In the genomic region with DNA sequence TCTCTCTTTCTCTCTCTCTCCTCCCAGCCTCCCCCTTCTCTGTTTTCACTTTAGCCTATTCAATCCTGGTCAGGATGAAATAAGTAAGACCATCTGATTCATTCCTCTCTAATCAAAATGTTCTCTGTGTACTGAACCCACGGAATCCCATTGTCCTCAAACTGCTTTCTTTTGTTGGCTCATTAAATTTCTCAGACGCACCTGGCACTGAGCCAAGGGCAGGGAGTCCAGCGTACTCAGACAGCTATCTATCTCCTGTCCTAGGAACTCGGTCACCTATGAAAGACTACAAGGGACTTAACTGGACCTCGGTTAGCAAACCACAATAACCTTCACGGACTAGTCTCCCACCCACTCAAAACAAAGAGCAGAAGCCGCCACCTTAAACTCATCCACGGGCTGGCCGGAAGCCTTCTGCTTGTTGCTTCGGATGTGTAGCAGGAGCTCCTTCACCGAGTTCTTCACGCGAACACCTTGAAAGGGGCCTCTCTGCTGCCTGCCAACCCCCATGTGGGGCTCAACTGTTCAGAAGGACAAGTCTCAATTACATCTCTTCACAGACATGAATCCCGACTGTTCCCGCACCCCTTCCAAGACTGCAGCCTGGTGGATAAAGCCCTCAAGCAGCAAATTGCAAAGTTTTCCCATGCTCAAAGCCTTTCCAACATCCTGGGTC, we compare ENCODE assay signal across 8 mouse cellular contexts. TPM values are rescaled to one million over a fixed set of nuclear protein-coding genes. Genes with fewer than 3 reads are reported as not detected.
DNase-seq lines count a peak whose midpoint lies in the region; ATAC-seq and TF ChIP-seq lines count a peak whose summit lies in the region.

No protein-coding gene starts in this region.

- peak overlapping the region; percentile 30 for H3K4me3 ChIP-seq in cortical plate, adult 2 months (ENCODE audit: insufficient read depth, low read length)
- H3K4me3 ChIP-seq in limb, embryonic 14.5 days (replicated peaks; ENCODE audit: low read length) = peak overlapping the region; percentile 88

- TF ChIP-seq CTCF in cortical plate, adult 2 months (IDR thresholded peaks at IDR 0.05; ENCODE audit: extremely low read depth, insufficient read depth, low read length) = no peak

- intact Hi-C loops in heart, postnatal 14 days (cut with DNase I) = no loop called here

- H3K9ac ChIP-seq in limb, embryonic 14.5 days (ENCODE audit: low read depth, low read length, severe bottlenecking) = peak overlapping the region; percentile 0; the same call in 1 of the 2 replicates

- peaks cover 41% of the 10 kb centered on the region for H3K36me3 ChIP-seq in limb, embryonic 14.5 days (ENCODE audit: control insufficient read depth, insufficient read depth, low read length)

- no peak overlapping the region for H3K27ac ChIP-seq in cortical plate, adult 2 months (ENCODE audit: insufficient read depth, low read length)
- H3K27ac ChIP-seq in limb, embryonic 14.5 days (replicated peaks; ENCODE audit: low read depth, low read length) = no peak overlapping the region

- H3K4me2 ChIP-seq in limb, embryonic 14.5 days (replicated peaks; ENCODE audit: low read depth, low read length, severe bottlenecking) = peak overlapping the region; percentile 83

- DNase-seq in cerebellum, adult 11-12 months = peak; percentile 33
- DNase-seq in CD4-positive helper T cell, adult 2 months (ENCODE audit: low read depth, low spot score) = peak; percentile 66
- DNase-seq in heart, postnatal 14 days = peak; percentile 66
- peak; percentile 18 for DNase-seq in limb, embryonic 14.5 days (ENCODE audit: low spot score)
- peak; percentile 93 for DNase-seq in retina, postnatal 1 day
- no peak for DNase-seq in embryo, embryonic 10.5 days (ENCODE audit: low spot score)

- 43% methylated on average over 15 of the region's 15 CpGs for WGBS in limb, embryonic 14.5 days

- no peak for ATAC-seq in cerebellum, adult (ENCODE audit: insufficient number of reproducible peaks, low FRiP score, low TSS enrichment)
- no peak for ATAC-seq in limb, embryonic 14.5 days (ENCODE audit: low FRiP score, low read depth)

- no peaks in the 10 kb centered on the region for H3K27me3 ChIP-seq in limb, embryonic 14.5 days (ENCODE audit: control insufficient read depth, insufficient read depth, low read length)

- no peak for TF ChIP-seq POLR2A in cortical plate, adult 2 months (IDR thresholded peaks at IDR 0.05; ENCODE audit: extremely low read depth, insufficient read depth, low read length)
- TF ChIP-seq POLR2A in limb, embryonic 14.5 days (IDR thresholded peaks at IDR 0.05; ENCODE audit: borderline replicate concordance, extremely low read depth, insufficient read depth, insufficient read length) = no peak

- peaks cover 3% of the 10 kb centered on the region; the same call in 1 of the 2 replicates for H3K4me1 ChIP-seq in cortical plate, adult 2 months (ENCODE audit: control insufficient read depth, insufficient read depth, low read length)
- H3K4me1 ChIP-seq in limb, embryonic 14.5 days (ENCODE audit: control insufficient read depth, insufficient read depth, low read length) = peaks cover 13% of the 10 kb centered on the region

- no peaks in the 10 kb centered on the region for H3K9me3 ChIP-seq in limb, embryonic 14.5 days (ENCODE audit: control insufficient read depth, low read length)

RNA-seq across cellular contexts. Expression of gene Nfkbiz, which starts 19.4 kb away (rescaled TPM):
- 5.1 and 5.4 TPM in 2 replicates for polyA plus RNA-seq in cortical plate, adult 2 months (2012; rRNA removed)
- total RNA-seq in heart, postnatal 14 days (2021) = 1 to 10 TPM; 2.9 to 3.3 TPM
- 9.2 and 10.0 TPM in 2 replicates for polyA plus RNA-seq in limb, embryonic 14.5 days (2012; rRNA removed)
- polyA plus RNA-seq in limb, embryonic 14.5 days (2014; fragmentation: Nextera tagmentation; extraction: Ambion mirVana) = 5.0 and 5.3 TPM in 2 replicates
